Mouse (Mus musculus) midbrain, embryonic 15.5 days (tissue): ENCODE results near the gene Rnf41. TPM values are rescaled to one million over a fixed set of nuclear protein-coding genes. Genes with fewer than 3 reads are reported as not detected.
A peak's percentile ranks its signal among the peaks of the same experiment; 100 is the strongest.

Experiments
- ATAC-seq: fragments of 200-750 bp; cut with Nextera tagmentation; replicated peaks from 2 replicates; pipeline ENCODE4 v1.8.0; 2017; ENCODE audit warnings: moderate TSS enrichment
- H3K27ac ChIP-seq: fragments of 300-500 bp; sonication (generic); 2 replicates; pipeline ENCODE4 v1.5.1; 2015; ENCODE audit warnings: mild to moderate bottlenecking, inconsistent platforms
- H3K27me3 ChIP-seq: fragments of 300-500 bp; sonication (generic); replicated peaks from 2 replicates; pipeline ENCODE4 v1.6.1; 2015; ENCODE audit warnings: inconsistent platforms
- H3K36me3 ChIP-seq: fragments of 300-500 bp; sonication (generic); replicated peaks from 2 replicates; pipeline ENCODE4 v1.6.1; 2015; ENCODE audit warnings: inconsistent platforms
- H3K4me1 ChIP-seq: fragments of 300-500 bp; sonication (generic); 2 replicates; pipeline ENCODE4 v1.6.1; 2015; ENCODE audit warnings: inconsistent platforms
- H3K4me2 ChIP-seq: fragments of 300-500 bp; sonication (generic); 2 replicates; pipeline ENCODE4 v1.6.1; 2015; ENCODE audit warnings: inconsistent platforms, mild to moderate bottlenecking, moderate library complexity
- H3K4me3 ChIP-seq: fragments of 300-500 bp; sonication (generic); 2 replicates; pipeline ENCODE4 v1.5.1; 2015; ENCODE audit warnings: mild to moderate bottlenecking, inconsistent platforms
- H3K9ac ChIP-seq: fragments of 300-500 bp; sonication (generic); 2 replicates; pipeline ENCODE4 v1.6.1; 2015; ENCODE audit warnings: mild to moderate bottlenecking, inconsistent platforms
- H3K9me3 ChIP-seq: fragments of 300-500 bp; sonication (generic); 2 replicates; pipeline ENCODE4 v1.6.1; 2016; ENCODE audit warnings: inconsistent platforms
- WGBS: fragments of 180-500 bp; shearing (Covaris S2); methylation state at CpG from one replicate; pipeline ENCODE4 v1.1.7; 2015; ENCODE audit warnings: mixed read lengths; 5-methylcytosine and 5-hydroxymethylcytosine counted together
- polyA plus RNA-seq: library from polyadenylated mRNA; unstranded; fragments of >200 nt; fragmentation: Nextera tagmentation; extraction: Ambion mirVana; gene quantifications from 2 replicates; pipeline ENCODE4 v1.2.1, GENCODE M21; 2015

Rnf41 gene
- polyA plus RNA-seq = 105 and 107 TPM in 2 replicates

GRCm38 (mm10) chr10:128411211-128412054 is at the start of gene Rnf41, which contains the start of gene Nabp2:
Rnf41 (plus strand) TSS chr10:128411657.
Nabp2 (minus strand) TSS chr10:128411492.
- Histone ChIP-seq H3K4me3 (peak within 1 kb of the TSS; percentile 99), H3K27ac (peak within 1 kb of the TSS; percentile 94), H3K27me3 (no peaks in the 10 kb centered on the region), H3K36me3 (peaks cover 10% of the 10 kb centered on the region; the same call in 1 of the 2 replicates), H3K4me1 (peaks cover 52% of the 10 kb centered on the region), H3K4me2 (peak within 1 kb of the TSS; percentile 92), H3K9me3 (no peaks in the 10 kb centered on the region), H3K9ac (peak within 1 kb of the TSS; percentile 95)
- peak; percentile 91 for ATAC-seq
- WGBS = under 1% methylated on average over 46 of the region's 50 CpGs

- no peak overlapping the region for H3K4me2 ChIP-seq
- H3K9me3 ChIP-seq = no peaks in the 10 kb centered on the region
- no peaks in the 10 kb centered on the region for H3K27me3 ChIP-seq
- no peak overlapping the region for H3K27ac ChIP-seq
- ATAC-seq = no peak
- H3K4me3 ChIP-seq = no peak overlapping the region
- WGBS = 90% methylated on average over 6 of the region's 6 CpGs
- peaks cover 3% of the 10 kb centered on the region; the same call in 1 of the 2 replicates for H3K4me1 ChIP-seq
- peaks cover 40% of the 10 kb centered on the region for H3K36me3 ChIP-seq
- H3K9ac ChIP-seq = no peak overlapping the region
These were observed 49.6 kb upstream of the Rnf41 start for GRCm38 (mm10) chr10:128361836-128362235.

- Histone ChIP-seq H3K36me3 (peaks cover 40% of the 10 kb centered on the region), H3K9me3 (no peaks in the 10 kb centered on the region), H3K27me3 (no peaks in the 10 kb centered on the region), H3K4me1 (peaks cover 8% of the 10 kb centered on the region), H3K27ac (no peak overlapping the region), H3K9ac (no peak overlapping the region), H3K4me3 (no peak overlapping the region), H3K4me2 (no peak overlapping the region)
- 48% methylated on average over 3 of the region's 3 CpGs for WGBS
- ATAC-seq = no peak
These were observed 48.9 kb upstream of the Rnf41 start for GRCm38 (mm10) chr10:128362568-128362967.

GRCm38 (mm10) chr10:128367899-128368401 is 43.5 kb upstream of the Rnf41 start:
- peak overlapping the region; percentile 70 for H3K4me2 ChIP-seq
- H3K27ac ChIP-seq = peak overlapping the region; percentile 96
- H3K27me3 ChIP-seq = no peaks in the 10 kb centered on the region
- peaks cover 24% of the 10 kb centered on the region for H3K4me1 ChIP-seq
- peak overlapping the region; percentile 73 for H3K9ac ChIP-seq
- WGBS = 16% methylated on average over 19 of the region's 19 CpGs
- peak overlapping the region; percentile 79 for H3K4me3 ChIP-seq
- H3K9me3 ChIP-seq = no peaks in the 10 kb centered on the region
- peaks cover 4% of the 10 kb centered on the region; the same call in 1 of the 2 replicates for H3K36me3 ChIP-seq
- ATAC-seq = no peak; the same call in 1 of the 2 replicates

- Histone ChIP-seq H3K9ac (peak within 1 kb of the TSS; percentile 73), H3K36me3 (peaks cover 4% of the 10 kb centered on the region; the same call in 1 of the 2 replicates), H3K27me3 (no peaks in the 10 kb centered on the region), H3K9me3 (no peaks in the 10 kb centered on the region), H3K4me2 (peak within 1 kb of the TSS; percentile 70), H3K4me3 (peak within 1 kb of the TSS; percentile 79), H3K27ac (peak within 1 kb of the TSS; percentile 96), H3K4me1 (peaks cover 24% of the 10 kb centered on the region)
- ATAC-seq = peak; percentile 95
- WGBS = under 1% methylated on average over 86 of the region's 87 CpGs
These were observed 42.8 kb upstream of the Rnf41 start, which contains the start of gene Coq10a for GRCm38 (mm10) chr10:128368402-128369217. Coq10a (minus strand) TSS chr10:128368997.

- peak overlapping the region; percentile 70 for H3K4me2 ChIP-seq
- peak overlapping the region; percentile 79 for H3K4me3 ChIP-seq
- ATAC-seq = no peak
- H3K36me3 ChIP-seq = 0 out of 2 replicates have a peak, but pooled peaks cover 3% of the 10 kb centered on the region
- H3K27ac ChIP-seq = peak overlapping the region; percentile 96
- H3K27me3 ChIP-seq = no peaks in the 10 kb centered on the region
- 2% methylated on average over 9 of the region's 9 CpGs for WGBS
- peaks cover 24% of the 10 kb centered on the region for H3K4me1 ChIP-seq
- peak overlapping the region; percentile 73 for H3K9ac ChIP-seq
- no peaks in the 10 kb centered on the region for H3K9me3 ChIP-seq
These were observed 42.3 kb upstream of the Rnf41 start for GRCm38 (mm10) chr10:128369218-128369543.

GRCm38 (mm10) chr10:128369599-128369998 is 41.9 kb upstream of the Rnf41 start:
- Histone ChIP-seq H3K9me3 (no peaks in the 10 kb centered on the region), H3K27ac (peak overlapping the region; percentile 96), H3K4me2 (peak overlapping the region; percentile 70), H3K9ac (peak overlapping the region; percentile 73), H3K27me3 (no peaks in the 10 kb centered on the region), H3K4me3 (peak overlapping the region; percentile 79), H3K36me3 (no peaks in the 10 kb centered on the region), H3K4me1 (peaks cover 24% of the 10 kb centered on the region)
- ATAC-seq = no peak
- WGBS = 79% methylated on average over 6 of the region's 6 CpGs

- no peaks in the 10 kb centered on the region for H3K27me3 ChIP-seq
- peak overlapping the region; percentile 96; the same call in 1 of the 2 replicates for H3K27ac ChIP-seq
- H3K4me1 ChIP-seq = peaks cover 24% of the 10 kb centered on the region
- H3K4me2 ChIP-seq = no peak overlapping the region
- no peak for ATAC-seq
- whole genome bisulfite sequencing = 55% methylated on average over 5 of the region's 6 CpGs
- H3K9me3 ChIP-seq = no peaks in the 10 kb centered on the region
- H3K9ac ChIP-seq = no peak overlapping the region
- H3K36me3 ChIP-seq = no peaks in the 10 kb centered on the region
- no peak overlapping the region for H3K4me3 ChIP-seq
These were observed 41.4 kb upstream of the Rnf41 start for GRCm38 (mm10) chr10:128370021-128370420.

- no peak for ATAC-seq
- no peaks in the 10 kb centered on the region for H3K9me3 ChIP-seq
- 75% methylated on average over 4 of the region's 4 CpGs for WGBS
- H3K4me2 ChIP-seq = no peak overlapping the region
- no peak overlapping the region for H3K9ac ChIP-seq
- H3K36me3 ChIP-seq = no peaks in the 10 kb centered on the region
- H3K27ac ChIP-seq = no peak overlapping the region
- H3K27me3 ChIP-seq = no peaks in the 10 kb centered on the region
- no peak overlapping the region for H3K4me3 ChIP-seq
- H3K4me1 ChIP-seq = peaks cover 24% of the 10 kb centered on the region
These were observed 40.9 kb upstream of the Rnf41 start for GRCm38 (mm10) chr10:128370601-128371000.

- Histone ChIP-seq H3K4me1 (peaks cover 29% of the 10 kb centered on the region), H3K36me3 (no peaks in the 10 kb centered on the region), H3K9ac (no peak overlapping the region), H3K9me3 (no peaks in the 10 kb centered on the region), H3K27me3 (no peaks in the 10 kb centered on the region), H3K27ac (no peak overlapping the region), H3K4me3 (no peak overlapping the region), H3K4me2 (no peak overlapping the region)
- ATAC-seq = no peak
- 83% methylated on average over 5 of the region's 5 CpGs for WGBS
These were observed 39.3 kb upstream of the Rnf41 start for GRCm38 (mm10) chr10:128372142-128372541.

GRCm38 (mm10) chr10:128372989-128373748 is 38.3 kb upstream of the Rnf41 start:
- Histone ChIP-seq H3K4me2 (no peak overlapping the region), H3K9me3 (no peaks in the 10 kb centered on the region), H3K27me3 (no peaks in the 10 kb centered on the region), H3K4me1 (peaks cover 22% of the 10 kb centered on the region), H3K4me3 (no peak overlapping the region), H3K27ac (no peak overlapping the region), H3K36me3 (no peaks in the 10 kb centered on the region), H3K9ac (no peak overlapping the region)
- 85% methylated on average over 6 of the region's 6 CpGs for WGBS
- no peak for ATAC-seq
